Mouse (Mus musculus) G1E-ER4 (cell line): Measurements from ENCODE around the gene Hbb-y. TPM values are rescaled to one million over a fixed set of nuclear protein-coding genes. Genes with fewer than 3 reads are reported as not detected.

Source experiments
- GATA1 ChIP-seq: IDR thresholded peaks from one replicate; pipeline ENCODE4 v1.8.0; 2012; ENCODE audit warnings: low read length, inconsistent platforms
- polyA plus RNA-seq: library from polyadenylated mRNA; stranded (reverse); fragments of >175 nt; gene quantifications from 2 replicates; pipeline ENCODE4 v1.2.3, GENCODE M21; 2012

Gene Hbb-y
- polyA plus RNA-seq, 1 experiment = not detected

GRCm38 (mm10) chr7:103826255-103826887 lies 26.6 kb downstream of the Hbb-y start:
- no peak for TF ChIP-seq GATA1

DNA sequence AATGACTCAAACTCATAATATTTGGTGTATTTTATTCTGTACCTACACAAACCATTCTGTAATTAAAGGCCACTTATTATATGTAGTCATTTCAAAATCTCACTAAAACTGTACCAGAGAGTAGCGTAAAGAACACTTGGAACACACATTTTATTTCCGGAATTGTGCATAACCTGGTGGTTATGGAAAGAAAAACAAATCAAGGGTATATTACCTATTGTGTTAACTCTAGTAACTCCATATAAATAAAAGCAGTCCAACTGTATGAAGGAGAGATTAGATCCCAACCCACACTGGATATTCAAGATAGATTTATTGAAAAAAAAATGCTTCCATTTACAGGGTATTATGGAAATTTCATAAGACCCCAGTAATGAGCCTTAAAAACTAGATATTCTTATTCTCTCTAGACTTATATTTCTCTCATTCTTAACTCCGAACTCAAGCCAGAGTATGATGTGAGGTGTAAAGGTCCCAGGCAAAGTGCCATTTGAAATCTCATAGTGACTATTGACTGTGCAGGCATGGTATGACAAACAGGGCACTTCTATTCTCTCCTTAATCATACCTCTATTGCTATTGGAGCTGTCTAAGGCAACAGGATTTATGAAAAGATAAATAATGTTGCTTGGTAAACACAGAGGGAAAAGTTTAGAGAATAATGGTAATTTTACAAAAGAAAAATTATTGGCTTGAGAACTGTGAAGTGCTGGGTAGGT lies 27.3 kb downstream of the Hbb-y start:
- TF ChIP-seq GATA1 = no peak

DNA sequence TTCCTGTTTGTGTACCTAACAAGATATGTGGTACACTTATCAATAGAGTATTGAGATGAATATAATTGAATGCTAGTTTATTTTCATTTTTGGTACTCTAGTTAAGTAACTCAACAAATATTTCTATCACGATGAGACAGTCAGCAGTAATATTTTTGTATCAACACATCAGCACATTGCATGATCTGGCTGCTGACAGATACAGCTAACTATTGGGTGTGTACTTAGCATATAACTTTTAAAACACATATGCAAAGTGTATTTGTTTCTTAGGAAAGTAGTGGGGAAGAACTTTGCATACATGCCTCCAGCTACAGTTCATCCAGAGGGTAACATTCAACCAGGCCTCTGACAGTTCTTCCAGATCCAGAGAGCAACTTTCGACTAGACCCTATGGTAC lies 28.4 kb downstream of the Hbb-y start:
- no peak for TF ChIP-seq GATA1

GRCm38 (mm10) chr7:103813766-103814165 lies 39.2 kb downstream of the Hbb-y start, which contains the start of gene Hbb-bt:
Hbb-bt (minus strand) TSS chr7:103813996.
- TF ChIP-seq GATA1 = no peak

GRCm38 (mm10) chr7:103812174-103812573 lies 40.8 kb downstream of the Hbb-y start:
- TF ChIP-seq GATA1 = peak; percentile 32

DNA sequence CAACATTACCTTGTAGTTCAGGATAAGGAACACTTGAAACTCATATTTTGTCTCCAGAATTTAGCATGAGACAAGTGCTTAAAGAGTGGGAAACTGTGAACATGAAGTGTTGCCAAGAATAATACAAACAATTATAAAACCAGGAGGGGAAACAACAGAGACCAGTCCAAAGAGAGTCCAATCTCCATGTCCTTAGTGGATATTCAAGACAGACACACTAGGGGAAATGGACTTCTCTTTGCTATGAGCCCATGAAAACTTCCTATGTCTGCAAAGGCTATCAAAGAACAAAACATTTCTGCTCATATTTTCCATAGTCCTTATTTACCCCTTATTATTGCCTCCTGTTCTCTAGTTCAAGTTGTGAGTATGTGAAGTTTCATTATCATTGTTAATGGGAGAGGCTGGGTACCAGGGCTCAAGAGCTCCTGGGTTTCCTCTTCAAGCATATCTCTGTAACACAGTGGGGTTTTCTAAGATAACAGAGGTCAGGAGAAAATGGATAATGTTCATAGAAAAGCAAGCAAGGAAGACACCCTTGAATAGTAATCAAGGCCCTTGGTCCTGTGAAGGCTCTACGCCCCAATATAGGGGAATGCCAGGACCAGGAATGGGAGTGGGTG lies 41.7 kb downstream of the Hbb-y start:
- TF ChIP-seq GATA1 = peak; percentile 37

DNA sequence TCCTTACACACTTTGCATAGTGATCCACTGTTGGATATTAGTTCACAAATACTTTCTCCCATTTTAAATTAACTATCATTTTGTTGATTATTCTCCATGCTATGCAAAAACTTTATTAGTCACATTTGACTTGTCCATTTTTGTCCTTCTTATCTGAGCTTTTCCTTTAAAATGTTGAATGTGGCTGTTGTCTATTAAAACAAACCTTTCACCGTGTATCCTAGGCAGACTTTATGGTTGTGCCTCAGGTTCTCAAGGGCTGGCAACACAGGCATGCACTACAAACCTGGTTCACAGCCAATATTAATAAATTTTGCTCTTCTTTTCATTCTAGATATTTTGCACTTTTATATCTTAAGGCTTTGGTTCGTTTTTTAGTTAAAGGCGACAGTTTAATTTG lies 42.3 kb downstream of the Hbb-y start:
- TF ChIP-seq GATA1 = no peak

- no peak for TF ChIP-seq GATA1
Observed at GRCm38 (mm10) chr7:103810296-103810695, 42.7 kb downstream of the Hbb-y start.

- no peak for TF ChIP-seq GATA1
Observed at GRCm38 (mm10) chr7:103809801-103810155, 43.2 kb downstream of the Hbb-y start.

DNA sequence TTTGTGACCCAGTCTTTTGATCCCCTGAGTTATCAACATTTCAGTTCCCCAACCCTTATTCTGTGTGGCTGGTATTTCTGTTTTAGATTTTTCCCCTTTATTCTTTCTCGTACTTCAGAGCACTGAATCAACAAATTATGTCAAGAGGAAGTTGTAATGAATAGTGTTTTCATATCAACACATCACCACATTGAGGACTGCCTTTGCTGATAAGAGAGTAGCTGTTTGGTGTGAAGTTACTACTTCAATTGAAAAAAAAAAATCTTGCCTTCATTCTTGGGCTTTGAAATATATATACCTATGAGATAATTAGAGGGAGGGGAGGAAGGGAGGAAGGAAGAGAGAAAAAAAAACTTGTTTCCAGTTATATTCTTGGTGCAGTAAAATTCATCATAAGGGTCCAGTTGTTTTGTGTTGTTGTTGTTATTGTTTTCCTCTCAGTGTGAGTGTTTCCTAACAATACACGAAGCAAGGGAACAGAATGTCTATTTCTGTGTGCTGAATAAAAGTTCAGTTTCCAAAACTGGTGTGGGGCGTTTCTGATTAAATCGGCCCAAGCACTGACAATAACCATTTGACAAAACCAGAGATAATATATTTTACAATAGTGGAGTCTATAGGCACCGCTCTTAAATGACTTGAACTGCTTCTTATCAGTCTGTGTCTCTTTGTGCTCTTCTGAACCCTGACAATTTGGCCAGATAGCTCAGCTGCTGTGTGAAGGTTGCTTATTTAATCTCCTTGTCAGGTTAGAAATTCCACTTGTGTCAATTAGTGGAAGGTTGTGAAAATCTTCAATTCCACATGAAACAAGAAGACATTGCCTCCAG lies 43.8 kb downstream of the Hbb-y start:
- TF ChIP-seq GATA1 = peak; percentile 68

GRCm38 (mm10) chr7:103806856-103807255 lies 46.2 kb downstream of the Hbb-y start:
- no peak for TF ChIP-seq GATA1

Other genes starting within 250 kb of the Hbb-y start
- gene Olfr620, start 240.7 kb downstream of the Hbb-y start, polyA plus RNA-seq = not detected in 2 replicates
- gene Olfr622, start 210.5 kb downstream of the Hbb-y start, polyA plus RNA-seq = not detected in 2 replicates
- gene Olfr623, start 189.5 kb downstream of the Hbb-y start, polyA plus RNA-seq = not detected in 2 replicates
- not detected in 2 replicates for gene Olfr624, start 182.0 kb downstream of the Hbb-y start, polyA plus RNA-seq
- gene Olfr625-ps1, start 170.5 kb downstream of the Hbb-y start, polyA plus RNA-seq = not detected in 2 replicates
- not detected in 2 replicates for gene Olfr243, start 138.5 kb downstream of the Hbb-y start, polyA plus RNA-seq
- not detected in 2 replicates for gene Olfr628, start 122.8 kb downstream of the Hbb-y start, polyA plus RNA-seq
- gene Olfr629, start 108.3 kb downstream of the Hbb-y start, polyA plus RNA-seq = not detected in 2 replicates
- not detected in 2 replicates for gene Olfr630, start 95.9 kb downstream of the Hbb-y start, polyA plus RNA-seq
- not detected in 2 replicates for gene Olfr69, start 81.6 kb downstream of the Hbb-y start, polyA plus RNA-seq
- gene Olfr68, start 73.5 kb downstream of the Hbb-y start, polyA plus RNA-seq = not detected in 2 replicates
- not detected in 2 replicates for gene Olfr67, start 61.4 kb downstream of the Hbb-y start, polyA plus RNA-seq
- 31.6 and 77.2 TPM in 2 replicates for gene Hbb-bt, start 39.2 kb downstream of the Hbb-y start, polyA plus RNA-seq
- 5,963 and 6,563 TPM in 2 replicates for gene Hbb-bs, start 25.1 kb downstream of the Hbb-y start, polyA plus RNA-seq
- not detected in 2 replicates for gene Hbb-bh2, start 12.7 kb downstream of the Hbb-y start, polyA plus RNA-seq
- not detected in 2 replicates for gene Hbb-bh1, start 10.1 kb downstream of the Hbb-y start, polyA plus RNA-seq
- not detected in 2 replicates for gene Olfr66, start 33.0 kb upstream of the Hbb-y start, polyA plus RNA-seq
- gene Olfr64, start 41.3 kb upstream of the Hbb-y start, polyA plus RNA-seq = not detected in 2 replicates
- gene Olfr65, start 50.3 kb upstream of the Hbb-y start, polyA plus RNA-seq = not detected in 2 replicates
- not detected in 2 replicates for gene Olfr631, start 75.6 kb upstream of the Hbb-y start, polyA plus RNA-seq
- not detected in 2 replicates for gene Olfr632, start 81.1 kb upstream of the Hbb-y start, polyA plus RNA-seq
- not detected in 2 replicates for gene Olfr633, start 91.2 kb upstream of the Hbb-y start, polyA plus RNA-seq
- gene Olfr635, start 117.9 kb upstream of the Hbb-y start, polyA plus RNA-seq = not detected in 2 replicates
- gene Olfr638, start 145.5 kb upstream of the Hbb-y start, polyA plus RNA-seq = not detected in 2 replicates
- gene Olfr639, start 164.1 kb upstream of the Hbb-y start, polyA plus RNA-seq = not detected in 2 replicates
- not detected in 2 replicates for gene Olfr640, start 172.4 kb upstream of the Hbb-y start, polyA plus RNA-seq
- not detected in 2 replicates for gene Olfr641, start 182.2 kb upstream of the Hbb-y start, polyA plus RNA-seq
- gene Olfr642, start 199.4 kb upstream of the Hbb-y start, polyA plus RNA-seq = not detected in 2 replicates
- not detected in 2 replicates for gene 4930516K23Rik, start 208.2 kb upstream of the Hbb-y start, polyA plus RNA-seq
- gene Olfr644, start 218.7 kb upstream of the Hbb-y start, polyA plus RNA-seq = not detected in 2 replicates
- gene Olfr645, start 232.2 kb upstream of the Hbb-y start, polyA plus RNA-seq = not detected in 2 replicates